Mouse (Mus musculus) ES-Bruce4 (cell line): ENCODE measurements around the gene Vim.

Experiments used
- CTCF ChIP-seq: IDR thresholded peaks from one replicate; pipeline ENCODE4 v1.8.1; 2011; ENCODE audit warnings: low read depth, low read length
- POLR2A ChIP-seq: IDR thresholded peaks from one replicate; pipeline ENCODE4 v1.8.1; 2011; ENCODE audit warnings: low read length; ENCODE audit not compliant: insufficient read depth

GRCm38 (mm10) chr2:13596965-13597656 lies 23.4 kb downstream of the Vim start:
- no peak for TF ChIP-seq CTCF
- no peak for TF ChIP-seq POLR2A
